Mouse (Mus musculus) liver, postnatal 0 days (tissue): ENCODE data around the gene Vps51.

Source experiments
- CTCF ChIP-seq: sonication (generic); IDR thresholded peaks from 2 replicates; pipeline ENCODE4 v1.5.1; 2016; ENCODE audit warnings: antibody characterized with exemption, low read depth
- EP300 ChIP-seq: IDR thresholded peaks from 2 replicates; pipeline ENCODE4 v1.6.1; 2016; ENCODE audit warnings: antibody characterized with exemption, low read depth, mild to moderate bottlenecking

DNA sequence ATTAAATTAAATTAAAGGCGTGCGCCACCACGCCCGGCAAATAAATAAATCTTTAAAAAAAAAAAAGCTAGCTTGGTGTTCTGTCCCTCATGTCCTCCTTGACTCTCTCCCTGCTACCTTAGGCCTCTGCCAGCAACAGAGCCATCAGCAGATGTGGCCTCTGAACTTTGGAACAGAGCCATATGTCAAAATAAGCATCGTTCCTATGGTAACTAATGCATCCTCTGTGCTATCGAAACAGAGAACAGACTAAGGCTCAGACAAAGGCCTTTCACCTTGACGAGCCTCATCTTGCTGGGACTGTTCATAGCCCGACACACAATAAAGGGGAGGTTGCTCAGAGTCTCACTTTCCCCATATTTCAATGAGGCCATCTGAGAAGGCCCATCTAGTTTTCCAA, 46.3 kb upstream of the Vps51 start:
- TF ChIP-seq CTCF (no peak), EP300 (no peak)
